ENCODE assay signal across 10 mouse cellular contexts in genomic region chr5:100636794-100637544, GRCm38 (mm10). TPM values are rescaled to one million over a fixed set of nuclear protein-coding genes. Genes with fewer than 3 reads are reported as not detected.
DNase-seq lines count a peak whose midpoint lies in the region; ATAC-seq lines count a peak whose summit lies in the region.
"Had no signal": no experiment of that assay in that cellular context is flagged by ENCODE, and none has a peak within 500 bp of the region (broad histone marks: within the 10 kb centered on the region; RNA-seq: fewer than 3 reads in every experiment).

No protein-coding gene starts in this region.

- peak; percentile 18 to 19 for DNase-seq in cerebellum, postnatal 14 days
- no peak for DNase-seq in cerebellum, adult 9-11 months
- peak; percentile 20 to 52 for DNase-seq in adrenal gland, postnatal 36 days
- DNase-seq in heart, postnatal 36 days, result peak; percentile 45 to 48
- DNase-seq in lung, postnatal 14 days, result peak; percentile 41
- no peak for DNase-seq in retina, embryonic 14.5 days (ENCODE audit: low spot score)
- no peak for DNase-seq in layer of hippocampus, postnatal 14 days (ENCODE audit: low spot score in 2 of 2)

- intact Hi-C loops in heart, postnatal 36 days (cut with DNase I), result no loop called here

- no peak for ATAC-seq in hindbrain, embryonic 12.5 days (ENCODE audit: low FRiP score)

- H3K27ac ChIP-seq in hindbrain, embryonic 12.5 days, result no peak overlapping the region
- H3K27ac ChIP-seq: embryonic facial prominence, embryonic 13.5 days; limb, embryonic 13.5 days had no signal

- no peak overlapping the region for H3K4me3 ChIP-seq in hindbrain, embryonic 12.5 days
- H3K4me3 ChIP-seq: embryonic facial prominence, embryonic 13.5 days; limb, embryonic 13.5 days had no signal

- H3K4me2 ChIP-seq in hindbrain, embryonic 12.5 days (replicated peaks), result no peak overlapping the region
- H3K4me2 ChIP-seq: embryonic facial prominence, embryonic 13.5 days; limb, embryonic 13.5 days had no signal

- H3K9me3 ChIP-seq in hindbrain, embryonic 12.5 days (replicated peaks), result no peaks in the 10 kb centered on the region
- H3K9me3 ChIP-seq: embryonic facial prominence, embryonic 13.5 days; limb, embryonic 13.5 days had no signal

- H3K9ac ChIP-seq in hindbrain, embryonic 12.5 days, result no peak overlapping the region
- H3K9ac ChIP-seq: embryonic facial prominence, embryonic 13.5 days; limb, embryonic 13.5 days had no signal

- H3K27me3 ChIP-seq in hindbrain, embryonic 12.5 days, result no peaks in the 10 kb centered on the region
- H3K27me3 ChIP-seq: embryonic facial prominence, embryonic 13.5 days; limb, embryonic 13.5 days had no signal

- no peaks in the 10 kb centered on the region for H3K4me1 ChIP-seq in hindbrain, embryonic 12.5 days
- H3K4me1 ChIP-seq: embryonic facial prominence, embryonic 13.5 days; limb, embryonic 13.5 days had no signal

- no peaks in the 10 kb centered on the region for H3K36me3 ChIP-seq in hindbrain, embryonic 12.5 days
- H3K36me3 ChIP-seq: embryonic facial prominence, embryonic 13.5 days; limb, embryonic 13.5 days had no signal

- WGBS in hindbrain, embryonic 12.5 days, result 75% methylated on average over 8 of the region's 8 CpGs

RNA-seq across cellular contexts. Expression of gene Coq2, which starts 38.0 kb away (rescaled TPM):
- 10 to 100 TPM; 68.4 to 72.6 TPM for total RNA-seq in adrenal gland, postnatal 36 days (2021)
- 10 to 100 TPM; 97.4 to 98.2 TPM for total RNA-seq in heart, postnatal 36 days (2021)
- total RNA-seq in layer of hippocampus, postnatal 14 days (2021), result 10 to 100 TPM; 62.0 to 62.6 TPM
- 44.6 and 46.8 TPM in 2 replicates for polyA plus RNA-seq in hindbrain, embryonic 12.5 days (2016; fragmentation: Nextera tagmentation; extraction: Ambion mirVana)

Comparison
In these comparisons a context has a peak if more than half of its experiments do, and no peak if none do; other contexts are left out.
1. DNase-seq: peak in cerebellum, postnatal 14 days (2 of 2), adrenal gland, postnatal 36 days (2 of 2), heart, postnatal 36 days (2 of 2) and lung, postnatal 14 days (single experiment); none in cerebellum, adult 9-11 months (single experiment), retina, embryonic 14.5 days (single experiment) and layer of hippocampus, postnatal 14 days (0 of 2).